Mouse (Mus musculus): Measurements from ENCODE around the gene Ppp3r2. TPM values are rescaled to one million over a fixed set of nuclear protein-coding genes. Genes with fewer than 3 reads are reported as not detected.

Gene Ppp3r2
- total RNA-seq, 2 experiments from 2014 or later, result not detected

Other genes starting within 250 kb of the Ppp3r2 start
- gene Acnat1, start 208.1 kb downstream of the Ppp3r2 start, total RNA-seq (2015; ENCODE audit: low replicate concordance), result not detected in 2 replicates
- not detected in 2 replicates for gene Acnat1, start 208.1 kb downstream of the Ppp3r2 start, total RNA-seq (2017; ENCODE audit: low replicate concordance)
- gene Baat, start 175.5 kb downstream of the Ppp3r2 start, total RNA-seq (2015; ENCODE audit: low replicate concordance), result not detected in 2 replicates
- gene Baat, start 175.5 kb downstream of the Ppp3r2 start, total RNA-seq (2017; ENCODE audit: low replicate concordance), result 0.26 and 1.5 TPM in 2 replicates
- gene Mrpl50, start 160.9 kb downstream of the Ppp3r2 start, total RNA-seq (2015; ENCODE audit: low replicate concordance), result 7.5 and 17.9 TPM in 2 replicates
- 5.8 and 11.0 TPM in 2 replicates for gene Mrpl50, start 160.9 kb downstream of the Ppp3r2 start, total RNA-seq (2017; ENCODE audit: low replicate concordance)
- 4.4 TPM in 1 of 2 replicates, not detected in the other for gene Zfp189, start 160.8 kb downstream of the Ppp3r2 start, total RNA-seq (2015; ENCODE audit: low replicate concordance)
- gene Zfp189, start 160.8 kb downstream of the Ppp3r2 start, total RNA-seq (2017; ENCODE audit: low replicate concordance), result 3.3 TPM in 1 of 2 replicates, not detected in the other
- gene Aldob, start 132.5 kb downstream of the Ppp3r2 start, total RNA-seq (2015; ENCODE audit: low replicate concordance), result not detected in 2 replicates
- not detected in 2 replicates for gene Aldob, start 132.5 kb downstream of the Ppp3r2 start, total RNA-seq (2017; ENCODE audit: low replicate concordance)
- gene Tmem246, start 84.1 kb downstream of the Ppp3r2 start, total RNA-seq (2015; ENCODE audit: low replicate concordance), result 1.0 TPM in 1 of 2 replicates, not detected in the other
- gene Tmem246, start 84.1 kb downstream of the Ppp3r2 start, total RNA-seq (2017; ENCODE audit: low replicate concordance), result 0.43 TPM in 1 of 2 replicates, not detected in the other
- gene Rnf20, start 50.0 kb downstream of the Ppp3r2 start, total RNA-seq (2015; ENCODE audit: low replicate concordance), result 34.1 and 45.2 TPM in 2 replicates
- gene Rnf20, start 50.0 kb downstream of the Ppp3r2 start, total RNA-seq (2017; ENCODE audit: low replicate concordance), result 119 and 155 TPM in 2 replicates
- gene Grin3a, start 163.7 kb upstream of the Ppp3r2 start, total RNA-seq (2015; ENCODE audit: low replicate concordance), result not detected in 2 replicates
- not detected in 2 replicates for gene Grin3a, start 163.7 kb upstream of the Ppp3r2 start, total RNA-seq (2017; ENCODE audit: low replicate concordance)

All from erythroblast, adult 5-6 weeks (primary cell).